Mouse (Mus musculus) limb, embryonic 14.5 days (tissue): Measurements from ENCODE around the gene Cacna1f. TPM values are rescaled to one million over a fixed set of nuclear protein-coding genes. Genes with fewer than 3 reads are reported as not detected.

Experiments
- ATAC-seq: fragments of 200-750 bp; cut with Nextera tagmentation; 2 replicates; pipeline ENCODE4 v1.8.0; 2017; ENCODE audit warnings: low read depth, moderate number of reproducible peaks, moderate TSS enrichment; ENCODE audit not compliant: low FRiP score
- DNase-seq: peaks from one replicate; pipeline ENCODE4 v3.0.0-alpha.2; 2015; ENCODE audit warnings: low spot score
- H3K27ac ChIP-seq: fragments of 300-500 bp; sonication (generic); replicated peaks from 2 replicates; pipeline ENCODE4 v1.5.1; 2014; ENCODE audit warnings: low read depth, mild to moderate bottlenecking, low read length, moderate library complexity, mixed read lengths
- H3K27me3 ChIP-seq: fragments of 300-500 bp; sonication (generic); 2 replicates; pipeline ENCODE4 v1.6.1; 2014; ENCODE audit warnings: low read length, mixed read lengths; ENCODE audit not compliant: control insufficient read depth, insufficient read depth
- H3K36me3 ChIP-seq: fragments of 300-500 bp; sonication (generic); 2 replicates; pipeline ENCODE4 v1.6.1; 2014; ENCODE audit warnings: mild to moderate bottlenecking, low read length, moderate library complexity, mixed read lengths; ENCODE audit not compliant: control insufficient read depth, insufficient read depth
- H3K4me1 ChIP-seq: fragments of 300-500 bp; sonication (generic); 2 replicates; pipeline ENCODE4 v1.6.1; 2014; ENCODE audit warnings: antibody characterized with exemption, low read length, mixed read lengths; ENCODE audit not compliant: control insufficient read depth, insufficient read depth
- H3K4me2 ChIP-seq: fragments of 300-500 bp; sonication (generic); replicated peaks from 2 replicates; pipeline ENCODE4 v1.6.1; 2014; ENCODE audit warnings: low read depth, mild to moderate bottlenecking, low read length, moderate library complexity; ENCODE audit not compliant: severe bottlenecking
- H3K4me3 ChIP-seq: fragments of 300-500 bp; sonication (generic); replicated peaks from 2 replicates; pipeline ENCODE4 v1.5.1; 2014; ENCODE audit warnings: low read length
- H3K9ac ChIP-seq: fragments of 300-500 bp; sonication (generic); 2 replicates; pipeline ENCODE4 v1.6.1; 2014; ENCODE audit warnings: mild to moderate bottlenecking, low read depth, low read length, moderate library complexity; ENCODE audit not compliant: severe bottlenecking
- H3K9me3 ChIP-seq: fragments of 300-500 bp; sonication (generic); 2 replicates; pipeline ENCODE4 v1.6.1; 2016; ENCODE audit warnings: low read length; ENCODE audit not compliant: control insufficient read depth
- POLR2A ChIP-seq: fragments of 200-500 bp; IDR thresholded peaks from 2 replicates; pipeline ENCODE4 v1.8.0; 2012; ENCODE audit warnings: inconsistent platforms, mild to moderate bottlenecking, moderate library complexity, borderline replicate concordance; ENCODE audit not compliant: insufficient read depth, insufficient read length; ENCODE audit errors: extremely low read depth
- WGBS: fragments of 180-500 bp; shearing (Covaris S2); extraction: QIAGEN DNeasy Blood & Tissue Kit; methylation state at CpG from one replicate; pipeline ENCODE4 v1.1.7; 2014; 5-methylcytosine and 5-hydroxymethylcytosine counted together
- polyA plus RNA-seq, 2 experiments: library from polyadenylated mRNA; depleted of rRNA in 1 of 2; stranded (reverse) in 1 of 2; unstranded in 1 of 2; fragments of >200 nt; fragmentation: Nextera tagmentation in 1 of 2; extraction: Ambion mirVana in 1 of 2; gene quantifications; 2 replicates each; pipeline versions ENCODE4 v1.2.1 to v1.2.3; 2012 to 2014

Gene Cacna1f
- 0.04 TPM in 1 of 2 replicates, not detected in the other for polyA plus RNA-seq (2012; rRNA removed)
- 0.04 TPM in 2 replicates for polyA plus RNA-seq (2014; fragmentation: Nextera tagmentation; extraction: Ambion mirVana)

DNA sequence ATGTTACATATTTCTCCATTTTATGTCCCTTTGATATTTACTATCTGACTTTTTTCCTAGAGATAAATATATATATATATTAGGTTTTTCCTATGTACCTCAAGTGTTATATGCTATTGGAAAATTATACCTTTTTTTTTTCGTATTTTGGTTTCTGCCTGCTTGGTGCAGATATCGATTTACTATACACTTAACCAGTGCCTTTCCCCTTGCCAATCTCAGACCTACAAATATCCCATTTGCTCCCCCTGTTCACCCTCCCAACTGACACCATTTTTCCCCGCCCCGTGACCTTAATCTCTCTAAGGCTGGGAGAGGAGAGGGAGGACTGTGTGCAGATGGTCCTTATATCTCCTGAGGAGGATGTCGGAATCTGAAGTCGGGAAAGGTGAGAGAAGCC is at the start of gene Cacna1f:
Gene Cacna1f (plus strand): TSS at position 301 of the 400 bp plus-strand sequence.
- no peaks in the 10 kb centered on the region for H3K4me1 ChIP-seq
- 73% methylated on average over 6 of the region's 6 CpGs for whole genome bisulfite sequencing

GRCm38 (mm10) chrX:7563076-7563475 is 43.8 kb upstream of the Cacna1f start:
- DNase-seq (no peak), ATAC-seq (no peak)
- Histone ChIP-seq H3K4me3 (no peak overlapping the region), H3K9me3 (no peaks in the 10 kb centered on the region), H3K4me2 (no peak overlapping the region), H3K36me3 (no peaks in the 10 kb centered on the region), H3K4me1 (no peaks in the 10 kb centered on the region), H3K27ac (no peak overlapping the region), H3K9ac (no peak overlapping the region), H3K27me3 (no peaks in the 10 kb centered on the region)
- TF ChIP-seq POLR2A: no peak
- WGBS: 29% methylated on average over 2 of the region's 2 CpGs

More for the DNA sequence above, at the start of gene Cacna1f:
- DNase-seq: no peak
- H3K27me3 ChIP-seq: no peaks in the 10 kb centered on the region
- no peak for TF ChIP-seq POLR2A
- H3K9ac ChIP-seq: no peak within 1 kb of the TSS
- H3K27ac ChIP-seq: no peak within 1 kb of the TSS
- H3K36me3 ChIP-seq: no peaks in the 10 kb centered on the region
- ATAC-seq: no peak
- no peak within 1 kb of the TSS for H3K4me3 ChIP-seq
- no peak within 1 kb of the TSS for H3K4me2 ChIP-seq
- H3K9me3 ChIP-seq: no peaks in the 10 kb centered on the region

GRCm38 (mm10) chrX:7566352-7566751 is 40.5 kb upstream of the Cacna1f start:
- WGBS: 89% methylated on average over 6 of the region's 6 CpGs
- Histone ChIP-seq H3K9me3 (no peaks in the 10 kb centered on the region), H3K9ac (no peak overlapping the region), H3K27me3 (no peaks in the 10 kb centered on the region), H3K4me2 (no peak overlapping the region), H3K4me1 (no peaks in the 10 kb centered on the region), H3K27ac (no peak overlapping the region), H3K36me3 (no peaks in the 10 kb centered on the region), H3K4me3 (no peak overlapping the region)
- DNase-seq: no peak
- ATAC-seq: no peak
- TF ChIP-seq POLR2A: no peak

DNA sequence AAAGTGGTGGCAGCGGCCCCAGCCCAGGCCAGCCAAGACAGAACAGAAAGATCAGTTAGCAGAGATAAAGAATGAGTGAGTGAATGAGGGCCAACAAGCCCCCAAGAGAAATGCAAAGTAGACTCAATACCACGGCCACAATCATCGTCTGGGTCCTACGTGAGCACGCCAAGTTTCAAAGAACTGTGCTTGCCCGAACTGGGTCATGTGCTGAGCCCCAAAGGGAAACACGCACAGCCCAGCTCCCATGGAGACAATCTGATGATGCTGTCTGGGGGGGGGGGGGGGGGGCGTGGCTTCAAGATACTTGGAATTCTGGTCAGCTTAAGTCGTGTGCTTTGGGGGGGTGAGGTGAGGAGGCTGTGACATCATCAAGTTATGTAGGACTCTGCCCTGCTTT is 39.4 kb upstream of the Cacna1f start:
- no peak overlapping the region for H3K27ac ChIP-seq

DNA sequence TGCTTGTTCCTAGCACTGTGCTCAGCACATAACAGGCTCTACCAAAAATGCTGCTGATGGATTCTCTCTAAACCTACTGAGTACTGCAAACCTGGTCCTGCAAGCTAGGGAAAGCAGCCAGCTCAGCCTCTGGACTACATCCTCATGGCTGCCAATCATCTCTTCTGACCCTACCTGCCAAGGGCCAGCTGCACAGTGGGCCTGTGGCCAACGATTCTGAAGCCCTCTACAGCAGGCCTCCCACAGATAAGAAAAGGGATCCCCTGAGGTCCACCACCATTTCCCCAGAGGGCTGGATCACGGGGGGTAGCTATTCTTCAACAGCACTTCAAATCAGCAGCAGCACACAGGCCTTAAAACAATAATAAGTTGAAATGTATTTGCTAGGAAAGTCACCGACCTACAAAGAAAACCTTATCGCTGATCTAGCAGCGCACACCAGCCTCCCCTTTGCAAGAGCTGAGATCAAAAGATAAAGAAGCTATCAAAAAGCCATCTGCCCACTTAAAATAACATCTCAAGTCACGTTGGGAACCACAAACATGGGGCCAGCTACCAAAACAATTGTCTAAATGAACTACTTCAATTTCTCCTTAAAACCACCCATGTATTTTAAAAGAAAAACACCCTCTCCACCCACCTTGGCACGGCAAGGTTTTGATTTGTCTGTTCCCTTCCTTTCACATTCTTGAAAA is 36.3 kb upstream of the Cacna1f start:
- TF ChIP-seq POLR2A: no peak
- Histone ChIP-seq H3K27ac (no peak overlapping the region), H3K4me3 (no peak overlapping the region), H3K4me2 (no peak overlapping the region), H3K4me1 (0 out of 2 replicates have a peak, but pooled peaks cover 2% of the 10 kb centered on the region), H3K9ac (no peak overlapping the region), H3K27me3 (no peaks in the 10 kb centered on the region), H3K9me3 (no peaks in the 10 kb centered on the region), H3K36me3 (no peaks in the 10 kb centered on the region)
- DNase-seq: no peak
- WGBS: 75% methylated on average over 7 of the region's 7 CpGs
- ATAC-seq: no peak

More for the DNA sequence above, 39.4 kb upstream of the Cacna1f start:
- no peaks in the 10 kb centered on the region for H3K4me1 ChIP-seq
- no peak for TF ChIP-seq POLR2A
- no peak overlapping the region for H3K9ac ChIP-seq
- no peak overlapping the region for H3K4me3 ChIP-seq
- 76% methylated on average over 9 of the region's 9 CpGs for WGBS
- H3K9me3 ChIP-seq: no peaks in the 10 kb centered on the region
- ATAC-seq (no peak), DNase-seq (no peak)
- H3K36me3 ChIP-seq: no peaks in the 10 kb centered on the region
- no peak overlapping the region for H3K4me2 ChIP-seq
- H3K27me3 ChIP-seq: no peaks in the 10 kb centered on the region
